Mouse (Mus musculus) midbrain, embryonic 14.5 days (tissue): ENCODE results near the gene Npas3. TPM values are rescaled to one million over a fixed set of nuclear protein-coding genes. Genes with fewer than 3 reads are reported as not detected.

Source experiments
- ATAC-seq: fragments of 200-750 bp; cut with Nextera tagmentation; 2 replicates; pipeline ENCODE4 v1.8.0; 2017; ENCODE audit warnings: moderate number of reproducible peaks, moderate library complexity; ENCODE audit not compliant: low FRiP score, low TSS enrichment
- DNase-seq: peaks from one replicate; pipeline ENCODE4 v3.0.0-alpha.2; 2015
- H3K27ac ChIP-seq: fragments of 300-500 bp; sonication (generic); replicated peaks from 2 replicates; pipeline ENCODE4 v1.5.1; 2014; ENCODE audit warnings: mild to moderate bottlenecking, low read depth, low read length, moderate library complexity
- H3K27me3 ChIP-seq: fragments of 300-500 bp; sonication (generic); 2 replicates; pipeline ENCODE4 v1.6.1; 2014; ENCODE audit warnings: low read length, control low read depth, mixed read lengths; ENCODE audit not compliant: control insufficient read depth, insufficient read depth
- H3K36me3 ChIP-seq: fragments of 300-500 bp; sonication (generic); 2 replicates; pipeline ENCODE4 v1.6.1; 2014; ENCODE audit warnings: low read length, control low read depth; ENCODE audit not compliant: control insufficient read depth, insufficient read depth
- H3K4me1 ChIP-seq: fragments of 300-500 bp; sonication (generic); 2 replicates; pipeline ENCODE4 v1.6.1; 2014; ENCODE audit warnings: mild to moderate bottlenecking, antibody characterized with exemption, low read length, control low read depth; ENCODE audit not compliant: control insufficient read depth, insufficient read depth
- H3K4me2 ChIP-seq: fragments of 300-500 bp; sonication (generic); 2 replicates; pipeline ENCODE4 v1.6.1; 2014; ENCODE audit warnings: mild to moderate bottlenecking, low read length, moderate library complexity
- H3K4me3 ChIP-seq: fragments of 300-500 bp; sonication (generic); replicated peaks from 2 replicates; pipeline ENCODE4 v1.5.1; 2014; ENCODE audit warnings: low read depth, low read length
- H3K9ac ChIP-seq: fragments of 300-500 bp; sonication (generic); replicated peaks from 2 replicates; pipeline ENCODE4 v1.6.1; 2014; ENCODE audit warnings: mild to moderate bottlenecking, low read length, moderate library complexity
- H3K9me3 ChIP-seq: fragments of 300-500 bp; sonication (generic); 2 replicates; pipeline ENCODE4 v1.6.1; 2016; ENCODE audit warnings: low read length, control low read depth, mixed read lengths; ENCODE audit not compliant: control insufficient read depth
- WGBS: fragments of 180-500 bp; shearing (Covaris S2); extraction: QIAGEN DNeasy Blood & Tissue Kit; methylation state at CpG from one replicate; pipeline ENCODE4 v1.1.7; 2014; 5-methylcytosine and 5-hydroxymethylcytosine counted together
- polyA plus RNA-seq: library from polyadenylated mRNA; unstranded; fragments of >200 nt; fragmentation: Nextera tagmentation; extraction: Ambion mirVana; gene quantifications from 2 replicates; pipeline ENCODE4 v1.2.1, GENCODE M21; 2014

The Npas3 gene
- polyA plus RNA-seq, 1 experiment from 2014 or later, result 34.0 TPM

DNA sequence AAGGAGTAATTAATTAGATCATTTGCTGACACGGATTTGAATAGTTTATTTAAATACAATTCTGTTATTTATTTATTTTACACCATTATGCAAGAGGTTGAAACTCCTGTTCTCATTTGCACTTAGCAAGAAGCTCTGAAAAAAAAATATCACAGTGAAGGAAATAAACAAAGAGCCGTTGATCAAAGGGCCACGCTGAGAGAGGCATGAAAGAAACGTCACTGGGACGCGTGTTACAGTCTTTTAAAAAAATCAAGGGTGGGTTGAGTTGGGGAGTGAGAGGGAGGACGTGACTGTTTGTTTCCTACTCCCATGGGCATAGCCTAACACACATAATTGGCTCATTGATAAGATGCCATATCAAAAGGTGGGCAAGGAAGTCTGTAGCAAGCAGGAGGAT is 505.8 kb downstream of the Npas3 start:
- Histone ChIP-seq H3K9me3 (no peaks in the 10 kb centered on the region), H3K4me3 (no peak overlapping the region), H3K27ac (no peak overlapping the region), H3K27me3 (no peaks in the 10 kb centered on the region), H3K4me1 (peaks cover 38% of the 10 kb centered on the region), H3K36me3 (no peaks in the 10 kb centered on the region), H3K4me2 (no peak overlapping the region), H3K9ac (no peak overlapping the region)
- 19% methylated on average over 7 of the region's 7 CpGs for WGBS
- ATAC-seq (no peak), DNase-seq (peak; percentile 61)

DNA sequence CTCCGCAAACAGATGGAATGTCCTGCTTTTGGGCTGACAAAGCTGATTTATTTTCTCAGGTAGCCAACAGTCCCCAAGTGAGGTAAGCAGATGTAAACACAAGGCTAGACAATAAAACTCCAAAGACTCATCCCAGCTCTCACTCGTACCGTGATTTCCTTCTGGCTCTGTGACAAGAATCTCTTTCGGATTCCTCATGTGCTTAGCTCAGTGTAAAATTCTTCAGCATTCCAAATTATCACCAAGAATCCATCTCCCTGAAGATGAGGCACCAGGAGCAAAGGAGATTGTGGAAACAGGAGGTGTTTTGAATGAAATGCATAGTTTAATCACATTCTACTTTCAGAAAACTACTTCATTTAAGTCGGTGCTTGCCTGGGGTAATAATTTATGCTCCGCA is 509.2 kb downstream of the Npas3 start:
- Histone ChIP-seq H3K4me3 (no peak overlapping the region), H3K9me3 (no peaks in the 10 kb centered on the region), H3K27ac (no peak overlapping the region), H3K4me2 (no peak overlapping the region), H3K9ac (no peak overlapping the region), H3K27me3 (no peaks in the 10 kb centered on the region), H3K36me3 (no peaks in the 10 kb centered on the region), H3K4me1 (peaks cover 21% of the 10 kb centered on the region)
- ATAC-seq (no peak), DNase-seq (no peak)
- 75% methylated on average over 6 of the region's 6 CpGs for WGBS

DNA sequence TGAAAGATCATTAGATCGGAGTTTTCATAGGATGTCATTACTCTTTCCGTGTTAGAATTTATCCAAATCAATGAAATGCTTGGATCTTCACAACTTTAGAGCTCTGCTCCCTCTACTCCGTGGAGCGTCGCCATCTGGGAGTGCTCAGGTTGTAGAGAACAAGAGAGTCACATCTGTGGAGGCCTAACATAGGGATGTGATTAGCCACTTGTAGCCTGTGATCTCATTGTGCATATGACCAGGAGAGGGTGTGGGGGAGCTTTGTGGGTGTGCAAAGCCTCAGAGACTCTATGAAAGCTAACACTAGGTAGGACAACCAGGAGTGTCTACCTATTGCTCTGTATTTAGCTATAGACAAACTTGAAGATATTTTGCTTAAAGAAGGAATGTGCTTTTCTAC is 509.9 kb downstream of the Npas3 start:
- DNase-seq, result no peak
- H3K4me1 ChIP-seq, result peaks cover 14% of the 10 kb centered on the region
- no peaks in the 10 kb centered on the region for H3K36me3 ChIP-seq
- H3K4me3 ChIP-seq, result no peak overlapping the region
- WGBS, result 80% methylated on average over 5 of the region's 5 CpGs
- no peak overlapping the region for H3K9ac ChIP-seq
- no peak overlapping the region for H3K27ac ChIP-seq
- no peak for ATAC-seq
- H3K27me3 ChIP-seq, result no peaks in the 10 kb centered on the region
- H3K4me2 ChIP-seq, result no peak overlapping the region
- H3K9me3 ChIP-seq, result no peaks in the 10 kb centered on the region

DNA sequence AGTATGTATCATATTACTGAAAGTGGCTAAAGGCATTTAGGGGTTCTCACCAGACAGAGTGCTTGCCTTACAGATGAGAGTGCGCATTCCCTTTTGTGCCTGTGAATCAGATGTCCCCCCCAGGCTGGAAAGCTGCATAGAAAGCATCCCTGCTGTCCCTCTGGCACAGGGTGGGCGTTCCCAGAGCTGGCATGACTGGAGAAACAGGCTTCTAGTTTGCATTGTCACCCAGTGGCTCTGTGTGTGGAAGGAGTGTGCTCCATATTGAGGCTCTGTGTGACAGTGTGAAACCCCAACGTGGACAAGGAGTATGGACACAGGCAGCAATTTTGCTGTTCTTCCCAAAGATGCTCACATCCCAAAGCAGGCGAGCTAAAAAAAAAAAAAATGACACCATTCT is 515.7 kb downstream of the Npas3 start:
- 32% methylated on average over 4 of the region's 4 CpGs for WGBS
- no peak overlapping the region for H3K4me3 ChIP-seq
- no peaks in the 10 kb centered on the region for H3K36me3 ChIP-seq
- H3K9ac ChIP-seq, result no peak overlapping the region
- H3K4me1 ChIP-seq, result peaks cover 31% of the 10 kb centered on the region
- no peaks in the 10 kb centered on the region for H3K9me3 ChIP-seq
- ATAC-seq, result no peak
- H3K27me3 ChIP-seq, result no peaks in the 10 kb centered on the region
- DNase-seq, result no peak
- H3K4me2 ChIP-seq, result no peak overlapping the region
- no peak overlapping the region for H3K27ac ChIP-seq

DNA sequence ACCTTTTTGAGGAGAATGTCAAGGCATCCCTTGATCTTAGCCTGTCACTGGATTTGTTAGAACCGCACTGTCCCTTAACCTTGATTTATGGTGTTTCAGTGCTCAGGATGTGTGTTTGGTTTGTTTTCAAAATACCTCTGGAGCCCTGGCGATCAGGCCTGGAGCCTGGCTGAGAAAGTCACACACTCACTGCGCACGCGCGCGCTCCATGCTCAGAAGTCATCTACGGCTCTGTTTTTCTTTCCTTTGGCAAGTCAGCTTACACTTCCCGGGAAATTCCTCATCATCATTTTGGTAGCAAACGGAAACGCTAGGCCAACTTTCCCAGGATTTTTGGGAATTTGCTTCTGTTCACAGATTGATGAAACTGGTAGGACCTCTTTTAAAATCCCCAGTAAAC is 519.9 kb downstream of the Npas3 start:
- Histone ChIP-seq H3K27ac (no peak overlapping the region), H3K36me3 (no peaks in the 10 kb centered on the region), H3K9me3 (no peaks in the 10 kb centered on the region), H3K27me3 (no peaks in the 10 kb centered on the region), H3K4me1 (peaks cover 31% of the 10 kb centered on the region), H3K4me3 (no peak overlapping the region), H3K4me2 (no peak overlapping the region), H3K9ac (no peak overlapping the region)
- no peak for DNase-seq
- no peak for ATAC-seq
- WGBS, result 88% methylated on average over 11 of the region's 11 CpGs

DNA sequence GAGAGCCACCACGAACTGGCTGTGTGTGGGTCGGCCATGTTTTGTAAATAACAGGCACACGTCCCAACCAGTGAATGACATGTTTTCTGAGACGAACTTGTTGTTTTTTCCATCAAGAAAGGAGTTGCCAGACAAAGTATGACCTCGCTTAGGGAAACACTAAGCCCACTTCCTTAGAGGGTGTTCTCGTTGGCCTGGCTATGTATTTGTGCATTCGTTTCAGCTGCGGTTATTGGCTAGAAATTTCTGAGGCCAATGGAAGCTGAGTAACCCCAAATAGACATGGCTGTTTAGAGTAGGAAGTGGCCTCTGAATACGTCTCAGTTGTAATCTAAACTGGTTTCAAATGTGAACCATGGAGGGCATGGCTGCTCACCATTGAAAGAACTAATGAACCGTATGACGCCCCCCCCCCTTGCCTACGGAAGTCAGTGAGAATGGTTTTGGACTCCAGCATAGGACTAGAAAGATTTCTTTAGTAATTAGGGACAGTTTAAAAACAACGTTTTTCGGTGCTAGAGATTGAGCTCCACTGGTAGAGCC is 523.0 kb downstream of the Npas3 start:
- Histone ChIP-seq H3K27me3 (no peaks in the 10 kb centered on the region), H3K9ac (no peak overlapping the region), H3K4me2 (no peak overlapping the region), H3K4me1 (peaks cover 12% of the 10 kb centered on the region; the same call in 1 of the 2 replicates), H3K36me3 (no peaks in the 10 kb centered on the region), H3K9me3 (no peaks in the 10 kb centered on the region), H3K4me3 (no peak overlapping the region), H3K27ac (no peak overlapping the region)
- WGBS, result 66% methylated on average over 14 of the region's 14 CpGs
- DNase-seq (no peak), ATAC-seq (no peak)

DNA sequence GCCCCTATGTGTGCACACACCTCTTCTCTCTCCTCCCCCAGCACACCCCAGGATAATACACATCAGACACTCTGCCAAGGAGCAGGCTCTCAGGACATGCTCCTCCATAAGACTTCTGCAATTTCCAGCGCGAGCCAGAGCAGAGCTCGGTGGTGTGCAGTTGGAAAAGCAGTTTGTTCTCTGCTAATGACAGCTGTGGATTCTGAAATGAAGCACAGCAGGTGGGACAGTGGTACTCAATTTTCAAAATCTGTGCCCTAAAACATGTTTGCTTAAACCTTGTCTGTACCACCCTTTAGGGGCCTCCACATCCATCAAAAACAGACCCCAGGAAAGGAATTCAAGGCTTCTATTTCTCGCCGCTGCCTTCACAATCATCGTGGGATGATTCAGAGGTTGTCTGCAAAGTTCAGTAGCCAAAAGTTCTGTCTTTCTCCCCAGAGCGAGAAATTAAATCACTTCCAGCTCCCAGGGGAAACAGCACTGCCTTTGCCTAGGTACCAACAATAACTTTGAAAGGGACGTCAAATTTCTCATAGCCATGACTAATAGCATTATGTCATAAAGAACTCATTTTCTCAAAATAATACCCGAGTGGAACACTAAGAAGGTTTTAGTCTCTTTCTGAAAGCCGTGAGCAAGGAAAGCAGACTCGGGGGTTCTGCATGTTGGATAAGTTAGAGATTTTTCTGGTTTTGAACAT is 533.5 kb downstream of the Npas3 start:
- Histone ChIP-seq H3K27me3 (no peaks in the 10 kb centered on the region), H3K4me2 (no peak overlapping the region), H3K9ac (no peak overlapping the region), H3K36me3 (no peaks in the 10 kb centered on the region), H3K4me3 (no peak overlapping the region), H3K27ac (0 out of 2 replicates have a peak overlapping the region, but pooled peaks have one; percentile 13), H3K9me3 (no peaks in the 10 kb centered on the region), H3K4me1 (peaks cover 22% of the 10 kb centered on the region)
- no peak for ATAC-seq
- 25% methylated on average over 11 of the region's 11 CpGs for WGBS
- DNase-seq, result no peak

DNA sequence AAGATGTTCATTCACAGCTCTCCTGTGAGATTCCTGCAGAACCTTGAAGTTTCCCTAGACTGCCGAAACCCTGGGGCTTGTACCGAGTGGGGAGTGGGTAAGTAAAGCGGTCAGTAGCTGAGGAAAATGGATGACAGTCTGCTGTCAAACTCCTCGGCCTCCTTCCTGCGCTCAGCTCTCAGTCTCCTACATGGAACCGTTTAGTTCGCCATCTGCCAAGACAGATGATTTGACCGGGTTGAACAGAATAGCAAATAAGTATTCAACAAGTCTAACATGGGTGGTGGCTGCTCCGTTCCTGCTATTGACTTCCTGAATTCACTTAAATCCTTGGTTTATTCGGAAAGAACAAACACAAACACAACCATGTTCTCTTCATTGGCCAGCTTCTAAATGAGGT is 541.0 kb downstream of the Npas3 start:
- no peaks in the 10 kb centered on the region for H3K27me3 ChIP-seq
- no peaks in the 10 kb centered on the region for H3K9me3 ChIP-seq
- no peaks in the 10 kb centered on the region for H3K36me3 ChIP-seq
- ATAC-seq (no peak), DNase-seq (no peak)
- H3K4me2 ChIP-seq, result no peak overlapping the region
- WGBS, result 87% methylated on average over 10 of the region's 10 CpGs
- H3K9ac ChIP-seq, result no peak overlapping the region
- H3K4me1 ChIP-seq, result peaks cover 16% of the 10 kb centered on the region; the same call in 1 of the 2 replicates
- H3K27ac ChIP-seq, result no peak overlapping the region
- H3K4me3 ChIP-seq, result no peak overlapping the region

DNA sequence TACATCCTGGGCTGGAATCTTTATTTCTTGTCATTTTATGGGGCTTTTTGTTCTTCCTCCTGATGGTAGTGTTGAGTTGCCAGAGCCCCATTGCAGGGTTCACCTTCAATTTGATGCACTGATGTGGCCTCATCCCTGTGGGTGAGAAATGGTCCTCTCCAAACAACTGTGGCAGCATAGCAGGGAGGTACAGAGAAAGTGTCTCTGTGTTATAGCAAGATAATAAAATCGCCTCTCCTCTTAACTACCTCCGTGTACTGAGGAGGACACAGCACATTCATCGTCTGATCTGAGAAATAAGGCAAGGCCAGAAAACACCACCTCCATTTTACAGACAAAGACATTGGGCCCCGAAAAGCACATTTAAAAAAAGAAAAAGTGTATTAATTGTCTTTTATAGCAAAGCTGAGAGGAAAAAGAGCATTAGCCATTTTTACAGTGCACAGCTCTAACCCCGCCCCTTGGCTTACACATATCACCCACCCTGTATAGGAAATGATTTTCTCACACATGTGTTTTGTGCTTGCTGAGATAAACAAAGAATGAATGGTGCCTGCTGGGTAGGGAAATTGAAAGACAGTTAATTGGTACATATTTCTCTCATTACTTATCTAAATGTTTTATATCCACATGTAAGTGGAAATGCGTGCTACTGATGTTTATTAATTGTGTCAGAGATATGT is 546.4 kb downstream of the Npas3 start:
- WGBS, result 96% methylated on average over 6 of the region's 6 CpGs
- Histone ChIP-seq H3K9me3 (no peaks in the 10 kb centered on the region), H3K4me3 (no peak overlapping the region), H3K27me3 (no peaks in the 10 kb centered on the region), H3K9ac (no peak overlapping the region), H3K36me3 (no peaks in the 10 kb centered on the region), H3K4me1 (peaks cover 19% of the 10 kb centered on the region; the same call in 1 of the 2 replicates), H3K4me2 (no peak overlapping the region), H3K27ac (no peak overlapping the region)
- DNase-seq (no peak), ATAC-seq (no peak)
